Mouse (Mus musculus) stomach, embryonic 14.5 days (tissue): ENCODE measurements at regions not wholly inside any gene's neighbourhood (a gene's known extent, or its start where the extent isn't known, plus 50 kb on each side); places are given as distances from the start of the nearest gene placed in this dataset.

Experiments
- ATAC-seq: fragments of 200-750 bp; cut with Nextera tagmentation; 2 replicates; pipeline ENCODE4 v1.8.0; 2017; ENCODE audit warnings: low read depth, moderate TSS enrichment; ENCODE audit not compliant: insufficient number of reproducible peaks, insufficient read depth, low FRiP score
- H3K27ac ChIP-seq: fragments of 300-500 bp; sonication (generic); 2 replicates; pipeline ENCODE4 v1.5.1; 2014; ENCODE audit warnings: mild to moderate bottlenecking, low read length, moderate library complexity, mixed read lengths
- H3K27me3 ChIP-seq: fragments of 300-500 bp; sonication (generic); 2 replicates; pipeline ENCODE4 v1.6.1; 2014; ENCODE audit warnings: low read length, control low read depth, mixed read lengths; ENCODE audit not compliant: control insufficient read depth, insufficient read depth
- H3K36me3 ChIP-seq: fragments of 300-500 bp; sonication (generic); 2 replicates; pipeline ENCODE4 v1.6.1; 2014; ENCODE audit warnings: mild to moderate bottlenecking, control low read depth, low read length, moderate library complexity, mixed read lengths; ENCODE audit not compliant: control insufficient read depth, insufficient read depth
- H3K4me1 ChIP-seq: fragments of 300-500 bp; sonication (generic); 2 replicates; pipeline ENCODE4 v1.6.1; 2014; ENCODE audit warnings: low read length, control low read depth, mixed read lengths; ENCODE audit not compliant: control insufficient read depth, insufficient read depth
- H3K4me2 ChIP-seq: fragments of 300-500 bp; sonication (generic); replicated peaks from 2 replicates; pipeline ENCODE4 v1.6.1; 2014; ENCODE audit warnings: low read depth, low read length, control low read depth
- H3K4me3 ChIP-seq: fragments of 300-500 bp; sonication (generic); 2 replicates; pipeline ENCODE4 v1.5.1; 2014; ENCODE audit warnings: low read depth, low read length, control low read depth
- H3K9ac ChIP-seq: fragments of 300-500 bp; sonication (generic); replicated peaks from 2 replicates; pipeline ENCODE4 v1.6.1; 2014; ENCODE audit warnings: low read depth, mild to moderate bottlenecking, control low read depth, low read length, moderate library complexity, mixed read lengths
- H3K9me3 ChIP-seq: fragments of 300-500 bp; sonication (generic); 2 replicates; pipeline ENCODE4 v1.6.1; 2016; ENCODE audit warnings: low read depth, low read length, control low read depth; ENCODE audit not compliant: control insufficient read depth
- WGBS: fragments of 180-500 bp; shearing (Covaris S2); extraction: QIAGEN DNeasy Blood & Tissue Kit; methylation state at CpG from one replicate; pipeline ENCODE4 v1.1.7; 2014; 5-methylcytosine and 5-hydroxymethylcytosine counted together

DNA sequence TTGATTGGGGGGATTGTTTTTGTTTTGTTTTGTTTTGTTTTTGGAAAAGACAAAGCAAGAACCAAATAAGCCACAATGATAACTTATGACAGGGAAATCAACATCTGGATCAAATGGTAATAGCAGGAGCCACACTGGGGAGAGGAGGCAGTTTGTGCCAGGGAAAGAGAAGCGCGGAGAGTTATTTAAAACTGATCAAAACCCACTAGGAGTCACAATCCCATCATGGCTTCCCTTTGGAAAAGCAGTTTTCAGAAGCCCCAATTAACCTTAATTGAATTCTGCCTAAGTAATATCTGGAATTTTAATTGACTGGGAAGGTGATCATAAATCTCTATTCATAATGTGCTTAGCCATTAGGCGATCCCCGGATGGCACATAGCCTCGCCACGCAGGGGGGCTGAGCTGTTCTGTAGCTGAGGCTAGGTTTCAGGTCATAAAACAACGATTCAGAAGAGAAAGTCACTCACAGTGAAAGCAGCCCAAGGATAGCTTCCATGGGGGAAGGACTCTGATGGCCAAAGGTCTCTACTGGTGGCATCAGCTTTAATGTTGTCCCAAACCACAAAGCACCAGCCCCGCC lies 86.4 kb upstream of the Noct start:
- 85% methylated on average over 8 of the region's 8 CpGs for WGBS
- H3K27ac ChIP-seq, result no peak overlapping the region
- no peak for ATAC-seq
- no peaks in the 10 kb centered on the region for H3K9me3 ChIP-seq
- no peak overlapping the region for H3K4me3 ChIP-seq
- no peaks in the 10 kb centered on the region for H3K27me3 ChIP-seq
- H3K4me1 ChIP-seq, result no peaks in the 10 kb centered on the region
- no peak overlapping the region for H3K9ac ChIP-seq
- no peak overlapping the region for H3K4me2 ChIP-seq
- no peaks in the 10 kb centered on the region for H3K36me3 ChIP-seq

DNA sequence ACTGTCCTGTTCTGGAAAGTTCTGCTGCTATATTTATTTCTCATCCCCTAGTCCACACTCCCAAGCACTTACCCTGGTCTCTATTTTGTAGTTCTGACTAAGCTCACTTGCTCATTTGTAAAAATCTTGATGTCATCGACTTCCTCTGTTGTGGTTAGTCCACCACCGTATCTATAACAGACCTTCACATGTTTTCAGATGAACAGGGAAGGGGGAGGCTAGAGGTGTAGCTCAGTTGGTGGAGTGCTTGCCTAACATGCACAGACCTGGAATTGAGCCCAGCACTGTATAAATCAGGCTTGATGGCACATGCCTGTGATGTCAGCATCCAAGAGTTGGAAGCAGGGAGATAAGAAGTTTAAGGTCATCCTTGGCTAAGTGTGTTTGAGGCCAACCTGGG lies 78.3 kb upstream of the Noct start:
- WGBS, result 69% methylated on average over 2 of the region's 2 CpGs
- ATAC-seq, result no peak

DNA sequence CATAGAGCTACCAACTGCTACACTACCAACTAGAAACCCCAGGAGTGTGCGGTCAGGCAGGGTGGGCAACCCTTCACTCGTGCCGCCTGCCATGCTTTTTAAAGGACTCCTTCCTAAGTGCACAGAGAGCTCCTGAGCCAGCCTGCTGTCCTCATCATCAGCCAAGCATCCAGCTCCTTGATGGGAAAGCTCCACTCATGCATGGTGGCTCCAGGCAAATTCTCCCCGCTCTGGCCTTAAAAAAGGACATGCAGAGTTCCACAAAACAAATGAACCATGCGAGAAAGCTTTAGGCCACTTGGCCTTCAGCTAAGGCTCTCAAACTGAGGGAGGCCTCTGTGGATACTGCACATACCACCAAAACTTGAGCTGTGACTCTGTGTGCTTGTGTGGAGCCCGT lies 74.2 kb upstream of the Noct start:
- Histone ChIP-seq H3K4me2 (no peak overlapping the region), H3K4me3 (no peak overlapping the region), H3K27ac (no peak overlapping the region), H3K36me3 (no peaks in the 10 kb centered on the region), H3K9me3 (no peaks in the 10 kb centered on the region), H3K27me3 (no peaks in the 10 kb centered on the region), H3K9ac (no peak overlapping the region), H3K4me1 (no peaks in the 10 kb centered on the region)
- no peak for ATAC-seq
- WGBS, result 91% methylated on average over 6 of the region's 6 CpGs

More for the DNA sequence above, 78.3 kb upstream of the Noct start:
- Histone ChIP-seq H3K4me1 (no peaks in the 10 kb centered on the region), H3K27ac (no peak overlapping the region), H3K4me2 (no peak overlapping the region), H3K27me3 (no peaks in the 10 kb centered on the region), H3K36me3 (no peaks in the 10 kb centered on the region), H3K4me3 (no peak overlapping the region), H3K9ac (no peak overlapping the region), H3K9me3 (no peaks in the 10 kb centered on the region)

DNA sequence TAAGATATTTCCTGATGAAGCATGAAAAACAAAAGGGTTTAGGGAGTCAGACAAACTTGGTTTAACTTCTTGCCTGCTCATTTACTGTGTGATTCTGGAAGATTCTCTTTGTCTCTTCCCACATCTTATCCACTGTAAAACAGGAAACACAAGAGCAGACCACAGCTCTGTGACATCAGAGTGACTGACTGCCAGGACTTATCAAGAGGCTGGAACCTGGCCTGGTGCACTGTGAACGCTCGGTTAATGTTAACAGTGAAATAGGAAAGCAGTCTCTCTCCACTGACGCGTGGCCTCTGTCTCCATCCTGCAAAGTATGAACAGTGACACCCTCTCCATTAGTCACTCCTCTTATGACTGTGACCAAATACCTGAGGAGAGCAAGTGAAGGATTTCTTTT lies 73.1 kb upstream of the Noct start:
- no peak for ATAC-seq
- Histone ChIP-seq H3K4me2 (no peak overlapping the region), H3K27me3 (no peaks in the 10 kb centered on the region), H3K9me3 (no peaks in the 10 kb centered on the region), H3K27ac (no peak overlapping the region), H3K4me1 (0 out of 2 replicates have a peak, but pooled peaks cover 4% of the 10 kb centered on the region), H3K36me3 (no peaks in the 10 kb centered on the region), H3K9ac (no peak overlapping the region), H3K4me3 (no peak overlapping the region)
- WGBS, result 65% methylated on average over 4 of the region's 4 CpGs

DNA sequence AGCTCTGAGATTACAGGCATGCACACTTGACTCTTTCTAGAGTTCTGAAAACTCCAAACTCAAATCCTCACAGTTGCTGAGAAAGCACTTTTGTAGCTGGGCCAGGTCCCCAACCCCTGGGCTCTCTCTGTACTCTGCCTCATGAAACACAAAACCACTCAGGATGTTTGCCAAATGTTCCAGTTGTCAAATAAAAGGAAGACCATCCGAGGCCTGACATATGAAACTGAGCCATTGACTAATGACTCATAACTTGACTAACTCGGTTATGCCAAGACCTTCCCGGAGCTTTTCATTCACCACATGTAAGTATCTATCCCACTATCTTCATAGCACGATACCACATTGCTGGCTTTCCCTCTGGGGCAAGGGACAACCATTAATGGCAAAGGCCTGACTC lies 68.6 kb upstream of the Noct start:
- Histone ChIP-seq H3K27me3 (no peaks in the 10 kb centered on the region), H3K27ac (peak overlapping the region; percentile 48; the same call in 1 of the 2 replicates), H3K4me3 (no peak overlapping the region), H3K9me3 (no peaks in the 10 kb centered on the region), H3K36me3 (no peaks in the 10 kb centered on the region), H3K4me2 (no peak overlapping the region), H3K4me1 (0 out of 2 replicates have a peak, but pooled peaks cover 7% of the 10 kb centered on the region), H3K9ac (no peak overlapping the region)
- WGBS, result 28% methylated on average over 4 of the region's 4 CpGs
- ATAC-seq, result no peak

DNA sequence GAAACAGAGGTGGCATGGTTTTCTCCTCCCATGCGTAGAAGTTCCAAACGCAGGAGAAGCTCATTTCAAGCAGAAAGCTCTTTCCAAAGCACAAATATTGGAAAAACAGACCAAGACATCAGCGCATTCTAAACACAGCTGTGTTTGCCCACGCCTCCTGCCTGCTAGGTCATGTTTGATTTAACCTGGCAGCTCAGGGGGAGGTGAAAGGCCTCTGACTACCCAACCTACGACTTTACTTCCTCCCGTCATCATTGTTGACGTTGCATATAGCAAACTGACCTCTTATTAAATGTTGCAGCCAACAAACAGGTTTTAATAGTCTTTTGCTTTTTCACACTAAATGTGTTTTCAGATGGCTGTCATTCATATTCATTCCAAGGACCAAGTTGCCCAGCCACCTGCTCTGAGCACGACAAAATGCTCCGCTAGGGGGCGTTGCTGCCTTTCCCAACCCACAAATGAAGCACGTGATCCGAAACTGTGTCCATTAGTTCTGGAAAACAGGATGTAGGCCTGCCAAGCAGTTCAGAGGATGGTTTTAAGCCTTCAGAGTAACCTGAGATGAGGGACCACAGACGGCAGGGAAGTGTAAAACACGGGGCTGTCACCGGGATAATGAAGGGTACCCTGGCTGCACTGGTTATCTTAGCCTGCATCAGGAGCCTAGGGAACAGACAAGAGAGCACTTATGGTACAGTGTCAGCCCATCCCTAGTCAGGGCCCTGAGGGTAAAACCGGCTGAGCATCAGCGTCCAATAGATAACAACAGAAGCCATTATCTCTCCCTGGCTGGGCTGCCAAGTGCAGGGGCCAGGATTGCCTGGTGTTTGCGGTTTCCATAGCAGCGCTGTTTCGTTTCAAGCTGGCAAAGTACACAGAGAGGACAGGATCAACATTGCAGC lies 67.6 kb upstream of the Noct start:
- Histone ChIP-seq H3K9ac (no peak overlapping the region), H3K27me3 (no peaks in the 10 kb centered on the region), H3K4me1 (0 out of 2 replicates have a peak, but pooled peaks cover 7% of the 10 kb centered on the region), H3K9me3 (no peaks in the 10 kb centered on the region), H3K36me3 (no peaks in the 10 kb centered on the region), H3K27ac (peak overlapping the region; percentile 48), H3K4me2 (no peak overlapping the region), H3K4me3 (no peak overlapping the region)
- 30% methylated on average over 20 of the region's 20 CpGs for WGBS
- peak; percentile 83 for ATAC-seq

DNA sequence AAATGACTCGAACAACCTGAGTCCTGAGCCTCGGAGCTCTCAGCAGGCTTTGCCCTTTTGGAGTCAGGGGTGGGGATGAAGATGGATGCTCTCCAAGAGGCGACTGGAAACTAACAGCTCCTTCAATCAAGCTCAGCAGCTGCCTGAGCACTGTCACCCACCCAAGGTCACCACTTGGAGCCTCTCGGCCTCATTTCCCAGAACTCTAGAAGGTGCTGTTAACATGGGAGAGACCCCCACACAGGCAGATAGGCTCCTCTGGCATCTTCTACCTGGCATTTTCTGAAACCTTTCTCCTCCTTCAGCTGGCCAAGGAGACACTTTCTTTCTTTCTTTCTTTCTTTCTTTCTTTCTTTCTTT lies 67.0 kb upstream of the Noct start:
- H3K27ac ChIP-seq, result peak overlapping the region; percentile 48; the same call in 1 of the 2 replicates
- no peak overlapping the region for H3K4me3 ChIP-seq
- no peak for ATAC-seq
- no peaks in the 10 kb centered on the region for H3K9me3 ChIP-seq
- H3K36me3 ChIP-seq, result no peaks in the 10 kb centered on the region
- WGBS, result 20% methylated on average over 4 of the region's 4 CpGs
- no peaks in the 10 kb centered on the region for H3K27me3 ChIP-seq
- 0 out of 2 replicates have a peak, but pooled peaks cover 7% of the 10 kb centered on the region for H3K4me1 ChIP-seq
- H3K9ac ChIP-seq, result no peak overlapping the region
- H3K4me2 ChIP-seq, result no peak overlapping the region

DNA sequence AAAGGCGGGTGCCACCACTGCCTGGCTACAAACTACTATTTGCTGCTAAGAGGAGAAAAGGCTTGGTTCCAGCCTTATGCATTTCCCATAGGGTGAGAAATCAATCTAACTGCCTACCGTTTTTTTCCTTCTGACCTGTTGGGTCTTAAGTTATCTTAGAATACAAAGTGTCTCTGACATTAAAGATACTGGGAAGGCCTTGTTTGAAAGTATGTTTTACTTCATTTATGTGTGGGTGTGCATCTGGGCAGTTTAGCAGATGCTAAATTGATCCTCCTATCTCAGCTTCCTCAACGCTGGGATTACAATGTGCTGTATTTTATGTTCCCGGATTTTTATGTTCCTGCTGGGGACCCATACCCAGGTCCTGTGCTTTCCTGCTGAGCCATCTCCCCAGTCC lies 65.8 kb upstream of the Noct start:
- ATAC-seq, result no peak
- H3K4me1 ChIP-seq, result 0 out of 2 replicates have a peak, but pooled peaks cover 7% of the 10 kb centered on the region
- H3K9me3 ChIP-seq, result no peaks in the 10 kb centered on the region
- no peaks in the 10 kb centered on the region for H3K27me3 ChIP-seq
- H3K27ac ChIP-seq, result no peak overlapping the region
- 71% methylated on average over 4 of the region's 4 CpGs for WGBS
- H3K4me2 ChIP-seq, result no peak overlapping the region
- H3K36me3 ChIP-seq, result no peaks in the 10 kb centered on the region
- H3K4me3 ChIP-seq, result no peak overlapping the region
- H3K9ac ChIP-seq, result no peak overlapping the region
